Mouse (Mus musculus) C2C12 (cell line): ENCODE measurements around the gene Susd4. TPM values are rescaled to one million over a fixed set of nuclear protein-coding genes. Genes with fewer than 3 reads are reported as not detected.

ENCODE experiments used
- H3K27me3 ChIP-seq: one replicate; pipeline ENCODE4 v1.6.1; 2011; ENCODE audit not compliant: control insufficient read depth, insufficient read depth, insufficient read length
- H3K36me3 ChIP-seq: one replicate; pipeline ENCODE4 v1.6.1; 2011; ENCODE audit not compliant: control insufficient read depth, insufficient read depth
- H3K4me3 ChIP-seq: one replicate; pipeline ENCODE4 v1.5.1; 2011; ENCODE audit warnings: mild to moderate bottlenecking, control low read depth; ENCODE audit not compliant: poor library complexity, insufficient read depth, severe bottlenecking
- H3K79me2 ChIP-seq: one replicate; pipeline ENCODE4 v1.6.1; 2011; ENCODE audit not compliant: control insufficient read depth, insufficient read depth
- H3K79me3 ChIP-seq: one replicate; pipeline ENCODE4 v1.6.1; 2011; ENCODE audit warnings: low read depth, control low read depth
- H3ac ChIP-seq: one replicate; pipeline ENCODE3; 2011; ENCODE audit warnings: low read depth; ENCODE audit not compliant: control insufficient read depth, insufficient read length
- CEBPB ChIP-seq: IDR thresholded peaks from one replicate; pipeline ENCODE4 v1.6.1; 2011; ENCODE audit warnings: low read depth, mild to moderate bottlenecking, control low read depth, moderate library complexity
- CTCF ChIP-seq: IDR thresholded peaks from one replicate; pipeline ENCODE4 v1.5.1; 2011; ENCODE audit not compliant: control insufficient read depth, insufficient read depth, insufficient read length
- FOSL1 ChIP-seq: IDR thresholded peaks from one replicate; pipeline ENCODE4 v1.8.0; 2011; ENCODE audit warnings: mild to moderate bottlenecking, low read length; ENCODE audit not compliant: poor library complexity, insufficient read depth, severe bottlenecking
- MAX ChIP-seq: IDR thresholded peaks from one replicate; pipeline ENCODE4 v1.6.1; 2011; ENCODE audit warnings: mild to moderate bottlenecking, control low read depth
- MYOD1 ChIP-seq: IDR thresholded peaks from one replicate; pipeline ENCODE4 v1.6.1; 2011; ENCODE audit warnings: low read depth; ENCODE audit not compliant: control insufficient read depth, insufficient read length
- MYOG ChIP-seq: IDR thresholded peaks from one replicate; pipeline ENCODE4 v1.6.1; 2011; ENCODE audit not compliant: control insufficient read depth, insufficient read length; ENCODE audit errors: extremely low read depth
- USF1 ChIP-seq: IDR thresholded peaks from one replicate; pipeline ENCODE4 v1.6.1; 2011; ENCODE audit warnings: low read depth, mild to moderate bottlenecking, control low read depth, moderate library complexity
- polyA plus RNA-seq: library from polyadenylated mRNA; unstranded; fragments of >200 nt; fragmentation: generic; extraction: Trizol; gene quantifications from one replicate; pipeline ENCODE4 v1.2.1, GENCODE M21; 2012; ENCODE audit warnings: missing spikeins

Gene Susd4
- polyA plus RNA-seq, 1 experiment: 0.07 TPM

- TF ChIP-seq MYOD1 (no peak), MYOG (no peak), MAX (no peak), USF1 (no peak), CTCF (no peak), CEBPB (no peak), FOSL1 (no peak)
- no peak overlapping the region for H3K4me3 ChIP-seq
- no peaks in the 10 kb centered on the region for H3K36me3 ChIP-seq
- no peaks in the 10 kb centered on the region for H3K79me2 ChIP-seq
- H3ac ChIP-seq: no peak overlapping the region
- no peaks in the 10 kb centered on the region for H3K79me3 ChIP-seq
- peaks cover 11% of the 10 kb centered on the region for H3K27me3 ChIP-seq
These were observed 104.2 kb downstream of the Susd4 start for GRCm38 (mm10) chr1:182867886-182868285.

GRCm38 (mm10) chr1:182868432-182869113 lies 104.9 kb downstream of the Susd4 start:
- Histone ChIP-seq H3ac (no peak overlapping the region), H3K27me3 (peaks cover 11% of the 10 kb centered on the region), H3K79me2 (no peaks in the 10 kb centered on the region), H3K4me3 (no peak overlapping the region), H3K79me3 (no peaks in the 10 kb centered on the region), H3K36me3 (no peaks in the 10 kb centered on the region)
- TF ChIP-seq MYOG: no peak
- no peak for TF ChIP-seq FOSL1
- no peak for TF ChIP-seq CEBPB
- TF ChIP-seq USF1: no peak
- TF ChIP-seq MYOD1: no peak
- TF ChIP-seq MAX: no peak
- no peak for TF ChIP-seq CTCF

- Histone ChIP-seq H3ac (no peak overlapping the region), H3K36me3 (no peaks in the 10 kb centered on the region), H3K4me3 (no peak overlapping the region)
These were observed 105.4 kb downstream of the Susd4 start for GRCm38 (mm10) chr1:182869114-182869456.

GRCm38 (mm10) chr1:182878156-182878555 lies 114.5 kb downstream of the Susd4 start:
- Histone ChIP-seq H3K27me3 (peaks cover 21% of the 10 kb centered on the region), H3ac (no peak overlapping the region), H3K79me2 (no peaks in the 10 kb centered on the region), H3K36me3 (no peaks in the 10 kb centered on the region), H3K4me3 (no peak overlapping the region), H3K79me3 (no peaks in the 10 kb centered on the region)
- TF ChIP-seq CEBPB (no peak), CTCF (no peak), MAX (no peak), FOSL1 (no peak), MYOG (no peak), USF1 (no peak), MYOD1 (no peak)

More at GRCm38 (mm10) chr1:182869114-182869456, 105.4 kb downstream of the Susd4 start:
- no peaks in the 10 kb centered on the region for H3K79me2 ChIP-seq
- peaks cover 11% of the 10 kb centered on the region for H3K27me3 ChIP-seq
- no peaks in the 10 kb centered on the region for H3K79me3 ChIP-seq
- TF ChIP-seq CTCF (no peak), MYOD1 (no peak), USF1 (no peak), MAX (no peak), CEBPB (no peak), MYOG (no peak), FOSL1 (no peak)

GRCm38 (mm10) chr1:182878719-182879118 lies 115.1 kb downstream of the Susd4 start:
- Histone ChIP-seq H3K4me3 (no peak overlapping the region), H3K79me2 (no peaks in the 10 kb centered on the region), H3K27me3 (peaks cover 21% of the 10 kb centered on the region), H3K36me3 (no peaks in the 10 kb centered on the region), H3ac (no peak overlapping the region), H3K79me3 (no peaks in the 10 kb centered on the region)
- TF ChIP-seq FOSL1 (no peak), USF1 (no peak), CTCF (no peak), MYOD1 (no peak), CEBPB (no peak), MYOG (no peak), MAX (no peak)

GRCm38 (mm10) chr1:182881246-182881645 lies 117.6 kb downstream of the Susd4 start:
- peaks cover 7% of the 10 kb centered on the region for H3K27me3 ChIP-seq
- no peak for TF ChIP-seq MYOG
- no peak overlapping the region for H3K4me3 ChIP-seq
- H3K79me3 ChIP-seq: no peaks in the 10 kb centered on the region
- H3K79me2 ChIP-seq: no peaks in the 10 kb centered on the region
- no peaks in the 10 kb centered on the region for H3K36me3 ChIP-seq
- no peak overlapping the region for H3ac ChIP-seq
